Mouse (Mus musculus) embryo, embryonic 9.5 days (tissue): Measurements from ENCODE around the gene Dusp1.

Source experiments
- DNase-seq: peaks from one replicate; pipeline ENCODE4 v3.0.0-alpha.2; 2017; ENCODE audit errors: extremely low spot score

Gene Dusp1

DNA sequence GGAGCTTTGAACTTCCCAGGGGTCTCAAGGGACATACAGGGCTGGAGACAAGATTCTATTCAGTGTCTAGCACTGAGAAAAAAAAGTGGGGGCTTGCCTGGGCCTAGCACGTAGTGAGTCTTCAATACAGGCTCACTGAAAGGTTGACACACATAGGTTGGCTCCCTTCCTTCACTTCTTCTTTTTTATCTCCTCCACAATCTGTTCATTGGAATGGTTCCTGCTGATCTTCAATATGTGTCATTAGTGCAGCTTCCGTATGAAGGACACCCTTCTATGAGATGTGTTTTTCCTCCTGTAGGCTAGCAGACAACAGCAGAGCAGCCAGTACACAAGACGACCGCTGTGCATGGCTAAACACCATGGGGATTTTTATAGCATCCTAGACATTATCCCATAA, 37.1 kb downstream of the Dusp1 start:
- no peak for DNase-seq

DNA sequence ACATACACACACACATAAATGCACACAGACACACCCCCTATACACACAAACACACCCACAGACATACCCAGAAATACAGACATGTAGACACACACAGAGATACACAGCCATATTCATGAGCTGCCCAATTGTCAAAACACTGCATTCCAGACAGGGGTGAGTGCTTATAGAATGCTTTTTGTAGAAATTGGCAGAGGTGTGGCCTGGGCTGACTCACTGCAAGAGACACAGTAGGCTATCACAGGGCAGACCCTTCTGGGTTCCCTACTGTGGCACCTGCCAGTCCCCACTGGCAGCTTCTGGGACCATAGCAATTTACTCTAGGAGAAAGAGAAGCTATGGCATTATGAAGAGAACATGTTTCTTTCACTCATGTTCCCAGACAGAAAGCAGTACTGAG, 37.6 kb downstream of the Dusp1 start:
- no peak for DNase-seq

- DNase-seq: no peak
These were observed 39.2 kb downstream of the Dusp1 start for GRCm38 (mm10) chr17:26522711-26523110.

GRCm38 (mm10) chr17:26518306-26518705, 43.6 kb downstream of the Dusp1 start:
- no peak for DNase-seq

GRCm38 (mm10) chr17:26515675-26516074, 46.3 kb downstream of the Dusp1 start:
- no peak for DNase-seq

DNA sequence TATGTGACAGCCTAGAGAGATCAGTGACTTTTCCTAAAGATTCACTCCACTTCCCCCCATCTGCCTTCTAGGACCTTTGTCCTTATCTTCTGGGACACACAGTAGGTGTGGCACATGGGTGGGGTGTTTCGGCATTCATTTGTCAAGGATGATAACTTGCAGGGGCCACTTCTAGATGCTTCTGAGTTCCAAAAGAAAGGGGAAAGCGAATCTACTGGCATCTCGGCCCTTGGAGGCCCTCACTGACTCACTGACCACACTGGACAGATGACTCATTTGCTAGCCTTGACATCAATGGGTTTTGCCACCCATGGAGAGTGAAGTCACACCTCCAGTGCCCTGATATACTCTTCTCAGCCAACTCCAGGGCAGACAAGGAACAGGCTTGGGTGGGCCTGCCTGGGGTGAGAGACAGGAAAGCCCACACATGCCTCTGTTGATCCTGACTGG, 47.3 kb downstream of the Dusp1 start:
- no peak for DNase-seq

GRCm38 (mm10) chr17:26513459-26514290, 48.3 kb downstream of the Dusp1 start:
- no peak for DNase-seq

GRCm38 (mm10) chr17:26512961-26513360, 49.0 kb downstream of the Dusp1 start:
- no peak for DNase-seq

- DNase-seq: no peak
These were observed 49.8 kb downstream of the Dusp1 start for GRCm38 (mm10) chr17:26511816-26512774.

DNA sequence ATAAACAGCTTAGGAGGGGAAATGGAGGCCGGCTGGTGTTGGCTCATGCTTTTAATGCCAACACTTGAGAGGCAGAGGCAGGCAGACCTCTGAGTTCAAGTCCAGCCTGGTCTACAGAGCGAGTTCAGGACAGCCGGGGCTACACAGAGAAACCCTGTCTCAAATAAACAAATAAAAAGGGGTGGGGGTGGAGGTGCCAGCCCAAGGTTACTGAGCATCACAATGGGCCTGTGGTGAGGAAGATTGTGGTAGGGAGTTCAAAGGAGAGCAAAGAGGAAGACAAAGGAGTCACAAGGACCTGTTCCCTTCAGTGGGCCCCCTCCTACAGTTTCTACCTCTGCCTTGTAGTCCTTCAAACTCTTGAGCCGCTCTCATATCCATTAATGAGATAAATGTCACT, 50.7 kb downstream of the Dusp1 start:
- no peak for DNase-seq

GRCm38 (mm10) chr17:26510146-26511045, 51.5 kb downstream of the Dusp1 start:
- no peak for DNase-seq

DNA sequence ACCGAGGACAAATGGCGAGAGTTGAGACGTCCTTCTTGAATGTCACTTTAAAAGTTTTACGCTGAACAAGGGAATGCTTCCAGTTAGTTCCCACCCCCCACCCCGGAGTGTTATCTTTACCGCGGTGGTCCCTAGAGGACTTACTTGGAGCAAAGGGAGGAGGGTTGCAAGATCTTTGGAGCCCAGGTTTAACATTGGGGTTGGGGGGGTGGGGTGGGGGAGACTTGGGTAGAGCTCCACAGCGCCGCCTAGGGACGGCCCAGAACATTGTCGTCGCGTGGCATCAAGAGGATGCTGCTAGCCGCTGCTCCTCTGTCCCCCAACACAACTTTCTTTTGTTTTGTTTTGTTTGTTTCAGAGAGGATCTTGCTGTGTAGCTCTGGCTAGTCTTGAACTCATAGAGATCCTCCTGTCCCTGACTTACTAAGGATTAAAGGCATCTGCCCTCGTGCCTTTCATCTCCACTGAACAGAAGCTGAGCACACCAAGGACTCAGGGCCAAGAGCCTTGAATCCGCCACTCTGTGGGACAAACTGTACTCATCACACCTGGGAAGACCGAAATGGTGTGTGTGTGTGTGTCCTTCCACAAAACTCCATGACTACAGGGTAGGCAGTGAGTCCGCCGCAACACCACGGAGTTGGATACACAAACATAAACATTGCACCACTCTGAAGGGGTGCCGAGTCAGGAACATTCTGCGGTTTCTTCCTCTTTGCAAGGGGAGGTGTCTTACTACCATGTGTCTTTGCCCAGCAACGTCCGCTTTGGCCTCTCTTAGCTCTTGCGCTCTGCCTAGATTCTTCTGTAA, 52.8 kb downstream of the Dusp1 start:
- no peak for DNase-seq

DNA sequence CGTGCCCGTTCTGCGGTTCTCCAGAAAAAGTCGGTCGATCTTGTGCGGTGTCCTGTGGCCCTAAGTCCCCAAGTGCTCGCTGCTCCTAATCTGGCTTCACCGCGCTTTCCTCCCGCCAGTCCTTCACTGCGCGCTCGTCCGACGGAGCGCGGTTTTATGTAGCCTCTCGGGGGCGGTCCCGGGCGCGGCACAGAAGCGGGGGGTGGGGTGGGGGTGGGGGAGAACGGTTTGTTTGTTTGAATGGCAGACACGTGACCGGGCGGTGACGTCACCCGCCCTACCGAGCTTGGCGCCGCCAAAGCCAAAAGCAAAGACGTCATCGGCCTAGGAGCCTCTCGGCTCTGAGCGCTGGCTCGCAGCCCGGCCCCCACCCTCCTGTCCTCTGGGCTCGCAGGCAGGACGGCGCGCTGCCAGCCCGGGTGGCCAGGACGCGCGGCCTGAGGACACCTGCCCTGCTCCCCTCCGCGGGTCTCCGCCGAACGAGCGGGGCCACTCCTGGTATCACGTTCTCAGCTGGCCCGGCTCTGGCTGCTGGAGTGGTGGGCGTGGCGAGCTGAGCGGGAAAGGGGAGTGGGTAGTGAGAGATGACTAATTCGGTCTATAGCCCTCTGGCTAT, 53.5 kb downstream of the Dusp1 start:
- DNase-seq: peak; percentile 97

GRCm38 (mm10) chr17:26507966-26508344, 54.0 kb downstream of the Dusp1 start:
- no peak for DNase-seq

DNA sequence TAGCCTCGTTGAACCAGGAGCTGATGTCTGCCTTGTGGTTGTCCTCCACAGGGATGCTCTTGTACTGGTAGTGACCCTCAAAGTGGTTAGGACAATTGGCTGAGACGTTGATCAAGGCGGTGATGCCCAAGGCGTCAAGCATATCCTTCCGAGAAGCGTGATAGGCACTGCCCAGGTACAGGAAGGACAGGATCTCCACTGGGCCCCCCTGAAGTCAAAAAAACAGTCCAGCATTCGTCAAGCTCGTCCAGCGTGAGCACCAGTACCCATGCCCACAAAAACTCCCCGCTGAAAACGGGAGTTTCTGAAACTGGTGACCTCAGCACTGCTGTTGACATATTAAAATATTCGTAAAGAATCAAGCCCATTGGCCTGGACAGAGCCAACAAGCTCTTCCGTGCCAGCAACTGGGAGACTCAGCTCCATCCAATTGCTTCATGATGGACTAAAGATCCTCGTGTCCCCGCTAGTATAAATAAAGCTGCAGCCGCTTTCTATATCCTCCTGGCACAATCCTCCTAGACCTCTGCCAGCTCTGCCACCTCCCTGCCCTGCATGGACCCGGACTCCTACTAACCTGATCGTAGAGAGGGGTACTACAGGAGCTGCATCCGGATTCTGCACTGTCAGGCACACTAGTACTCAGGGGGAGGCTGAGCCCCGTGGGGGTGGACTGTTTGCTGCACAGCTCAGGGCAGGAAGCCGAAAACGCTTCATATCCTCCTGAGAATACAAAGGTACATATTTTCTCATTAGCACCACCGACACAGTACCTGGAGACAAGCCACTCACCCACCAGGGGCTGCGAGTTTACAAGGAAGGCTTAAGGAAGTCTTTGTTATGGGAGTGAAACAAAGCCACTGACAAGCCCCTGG, 54.7 kb downstream of the Dusp1 start:
- peak; percentile 46 for DNase-seq

DNA sequence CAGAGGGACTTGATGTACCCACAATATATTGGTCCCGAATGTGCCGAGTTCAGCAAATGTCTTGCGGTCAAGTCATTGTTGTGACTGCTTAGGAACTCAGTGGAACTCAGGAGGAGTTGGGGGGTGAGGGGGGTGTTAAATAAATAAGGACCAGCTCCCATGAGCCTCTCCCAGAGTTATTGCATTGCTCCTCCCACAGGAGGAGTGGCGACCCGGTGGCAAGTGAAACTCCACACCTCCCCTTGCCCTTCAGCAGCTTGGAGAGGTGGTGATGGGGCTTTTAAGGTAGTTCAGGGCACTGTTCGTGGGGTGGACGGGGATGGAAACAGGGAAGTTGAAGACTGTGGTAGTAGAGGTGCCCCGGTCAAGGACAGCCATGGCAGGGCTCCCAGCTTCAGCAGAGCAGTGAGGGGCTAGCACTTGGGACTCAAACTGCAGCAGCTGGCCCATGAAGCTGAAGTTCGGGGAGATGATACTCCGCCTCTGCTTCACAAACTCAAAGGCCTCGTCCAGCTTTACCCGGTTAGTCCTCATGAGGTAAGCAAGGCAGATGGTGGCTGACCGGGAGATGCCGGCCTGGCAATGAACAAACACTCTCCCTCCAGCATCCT, 55.8 kb downstream of the Dusp1 start:
- no peak for DNase-seq

- DNase-seq: no peak
These were observed 56.7 kb downstream of the Dusp1 start for GRCm38 (mm10) chr17:26505181-26505581.

GRCm38 (mm10) chr17:26503981-26504671, 57.8 kb downstream of the Dusp1 start:
- no peak for DNase-seq
